Mouse (Mus musculus) urinary bladder, adult 18-20 months (tissue): ENCODE data around the gene Rrp1.
"Not testable (repeated sequence)": the region's sequence is repeated elsewhere in the genome, so short reads cannot be mapped to it uniquely, and the experiment has no call there.

ENCODE experiments used
- DNase-seq, 2 experiments: peaks; one replicate each; pipeline ENCODE4 v3.0.0; 2022; ENCODE audit warnings: low spot score in 2 of 2, mixed read lengths in 2 of 2

Gene Rrp1

DNA sequence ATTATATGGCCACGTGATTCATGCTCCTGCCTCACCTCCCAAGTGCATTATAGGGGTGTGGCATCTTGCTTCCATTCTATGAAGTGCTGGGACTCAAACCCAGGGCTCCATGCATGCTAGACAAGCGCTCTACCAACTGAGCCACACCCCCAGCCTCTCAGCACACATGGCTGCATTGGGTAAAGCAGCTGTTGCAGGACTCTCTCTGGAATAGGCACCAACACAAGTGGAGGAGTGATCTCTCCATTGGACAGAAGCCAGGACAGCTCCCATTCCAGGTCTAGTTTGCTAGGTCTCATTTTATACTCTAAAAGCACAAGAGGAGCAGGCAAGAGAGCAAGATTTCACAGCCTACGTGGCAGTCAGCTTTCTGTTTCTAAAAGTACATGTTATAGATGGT, 29.3 kb downstream of the Rrp1 start:
- DNase-seq = no peak

DNA sequence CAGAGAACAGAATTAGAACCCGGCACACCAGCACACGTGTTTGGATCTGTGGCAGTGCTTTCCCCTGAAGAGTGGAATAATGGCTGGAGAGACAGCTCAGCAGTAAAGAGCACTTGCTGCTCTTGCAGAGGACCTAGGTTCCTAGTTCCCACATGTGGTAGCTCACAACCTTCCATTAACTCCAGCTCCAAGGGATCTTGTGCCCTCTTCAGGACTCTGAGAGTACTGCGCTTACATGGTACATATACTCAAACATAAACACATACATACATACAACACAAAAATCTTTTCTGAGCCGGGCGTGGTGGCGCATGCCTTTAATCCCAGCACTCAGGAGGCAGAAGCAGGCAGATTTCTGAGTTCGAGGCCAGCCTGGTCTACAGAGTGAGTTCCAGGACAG, 34.3 kb downstream of the Rrp1 start:
- DNase-seq = no peak

DNA sequence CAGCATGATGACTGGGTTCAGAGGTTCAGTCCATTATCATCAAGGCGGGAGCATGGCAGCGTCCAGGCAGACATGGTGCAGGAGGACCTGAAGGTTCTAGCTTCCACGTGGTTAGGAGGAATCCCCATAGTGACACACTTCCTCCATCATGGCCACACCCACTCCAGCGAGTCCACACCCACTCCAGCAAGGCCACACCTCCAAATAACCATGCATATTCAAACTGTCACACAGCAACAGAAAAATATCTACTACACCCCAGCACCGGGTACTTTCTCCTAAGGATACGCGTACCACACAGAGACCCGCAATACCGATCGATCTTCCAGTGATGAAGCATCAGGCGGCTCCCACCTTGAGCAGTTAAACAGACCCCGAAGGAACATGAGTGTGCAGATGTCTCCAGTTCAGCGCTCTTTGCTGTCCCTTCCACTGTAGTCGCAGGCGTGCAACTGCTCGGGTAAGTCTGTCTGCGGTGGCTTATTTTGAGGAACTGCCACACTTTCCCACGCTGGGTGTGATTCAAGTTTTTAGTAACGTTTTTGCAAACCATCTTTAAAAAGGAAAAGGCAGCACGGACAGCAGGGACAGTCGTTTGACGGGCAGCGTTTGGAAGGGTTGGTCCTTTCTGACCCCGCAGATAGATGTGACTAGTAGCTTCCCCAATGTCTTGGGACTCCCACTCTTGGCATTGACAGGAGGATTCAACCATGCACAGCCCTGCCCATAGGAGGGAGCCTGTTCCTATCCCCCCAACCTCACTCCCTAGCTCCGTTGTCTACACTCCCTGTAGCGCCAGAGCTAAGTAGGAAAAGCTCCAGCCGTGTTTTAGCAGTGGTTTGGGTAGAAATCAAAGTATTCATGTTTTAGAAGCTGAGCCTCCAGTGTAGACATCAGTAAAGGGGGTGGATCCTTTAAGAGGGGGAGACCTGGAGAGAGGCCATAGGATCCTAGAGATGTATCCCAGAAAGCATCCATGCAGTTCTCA, 39.9 kb downstream of the Rrp1 start:
- no peak for DNase-seq

DNA sequence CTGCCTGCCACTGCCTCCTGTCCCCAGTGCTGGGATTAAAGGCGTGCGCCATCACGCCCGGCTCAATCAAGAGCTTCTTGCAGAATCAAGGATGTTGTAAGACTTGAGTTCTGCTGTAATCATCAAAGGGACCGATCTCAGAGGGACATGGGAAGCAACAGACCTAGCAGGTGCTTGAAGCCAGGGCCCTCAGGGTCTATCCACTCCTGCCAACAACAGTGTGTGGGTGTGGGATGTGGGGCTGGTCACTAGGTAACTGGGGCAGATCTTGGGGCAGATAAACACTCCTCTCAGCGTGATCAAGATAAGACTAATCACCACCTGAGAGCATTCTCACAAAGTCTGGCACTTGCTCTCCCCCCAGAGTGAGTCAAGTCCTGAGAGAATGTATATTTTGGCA, 41.1 kb downstream of the Rrp1 start:
- no peak for DNase-seq

DNA sequence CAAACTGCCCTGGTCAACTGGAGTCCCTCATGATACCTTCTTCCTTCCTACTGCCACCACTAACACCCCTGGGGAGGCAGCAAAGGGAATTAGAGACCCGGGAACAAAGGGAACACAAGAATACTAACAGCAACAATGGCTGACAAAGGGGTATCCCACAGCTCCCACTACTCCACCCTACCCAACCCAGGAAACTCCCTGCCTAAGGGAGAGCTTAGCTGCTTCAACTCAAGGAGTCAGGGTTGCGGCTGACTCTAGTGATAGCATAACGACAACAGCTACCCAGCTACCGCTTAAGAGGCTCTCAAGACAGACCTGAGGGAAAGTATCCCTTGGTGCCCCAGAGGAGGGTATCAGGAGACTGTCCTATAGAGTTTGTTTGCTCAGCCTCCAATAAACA, 45.3 kb downstream of the Rrp1 start:
- no peak for DNase-seq

DNA sequence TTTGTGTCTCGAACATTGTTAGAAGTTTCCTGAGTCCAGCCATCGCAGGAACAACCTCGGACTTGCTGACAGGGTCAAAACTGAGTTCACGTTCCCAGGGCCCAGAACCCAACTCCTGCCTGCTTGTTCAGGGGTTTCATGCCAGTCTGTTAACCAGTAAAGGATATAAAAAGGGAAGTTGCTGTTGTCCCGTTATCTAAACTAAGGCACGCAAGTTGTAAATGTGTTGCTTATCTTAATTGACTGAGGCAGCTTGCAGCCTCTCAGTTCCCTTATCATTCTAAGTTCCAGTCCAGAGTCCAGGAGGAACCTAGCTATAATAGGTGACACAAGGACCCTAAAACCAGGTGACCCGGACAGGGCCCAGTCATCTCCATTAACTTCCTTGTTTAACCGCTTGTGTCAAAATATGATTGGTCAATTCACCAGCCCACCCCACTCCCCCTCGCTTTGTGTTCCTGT, 46.0 kb downstream of the Rrp1 start:
- DNase-seq = no peak

DNA sequence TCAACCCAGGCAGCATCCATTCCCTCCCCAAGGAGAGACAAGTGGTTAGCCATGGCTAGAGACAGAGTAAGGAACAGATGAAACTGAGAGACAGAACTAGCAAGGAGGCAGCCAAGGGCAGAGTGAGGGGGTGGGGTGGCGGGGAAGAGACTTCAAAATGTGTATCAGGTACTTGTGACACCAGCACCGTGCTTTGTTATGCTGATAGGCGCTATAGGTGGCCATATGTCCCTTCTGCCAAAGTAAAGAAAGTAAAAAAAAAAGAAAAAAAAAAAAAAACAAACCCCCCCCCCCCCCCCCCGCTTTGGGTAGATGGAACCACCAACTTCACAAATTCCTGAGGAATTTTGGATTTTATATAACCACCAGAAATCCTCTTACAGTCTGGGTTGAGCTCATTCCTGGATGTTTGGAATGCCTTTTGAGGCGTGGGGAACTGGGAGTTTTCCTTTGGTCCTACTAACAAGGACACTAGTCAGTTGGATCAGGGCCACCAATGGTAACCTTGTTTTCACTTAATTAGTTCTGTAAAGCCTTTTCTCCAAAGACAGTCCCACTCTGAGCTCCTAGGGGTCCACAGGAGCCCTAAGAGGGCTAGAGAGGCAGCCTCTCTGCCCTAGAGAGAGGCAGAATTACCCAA, 46.5 kb downstream of the Rrp1 start:
- no peak for DNase-seq

DNA sequence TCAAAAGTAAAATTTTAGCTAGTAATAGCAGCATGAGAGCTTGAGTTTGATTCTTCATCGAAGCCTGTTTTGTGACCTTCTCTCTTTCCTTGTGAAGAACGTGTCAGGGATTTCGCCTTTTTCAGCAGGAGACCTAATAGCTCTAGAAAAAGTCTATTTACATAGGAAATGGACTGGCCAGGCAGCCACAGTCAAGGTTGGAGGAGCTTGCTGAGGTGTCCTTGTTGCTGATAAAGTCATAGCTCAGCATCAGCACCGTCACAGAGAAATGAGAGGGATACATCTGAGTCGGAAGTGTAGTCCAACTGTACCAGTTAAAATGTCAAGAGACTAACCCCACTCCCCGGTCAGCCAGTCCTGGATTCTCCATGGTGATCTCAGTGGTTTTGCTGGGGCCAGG, 47.3 kb downstream of the Rrp1 start:
- no peak for DNase-seq

DNA sequence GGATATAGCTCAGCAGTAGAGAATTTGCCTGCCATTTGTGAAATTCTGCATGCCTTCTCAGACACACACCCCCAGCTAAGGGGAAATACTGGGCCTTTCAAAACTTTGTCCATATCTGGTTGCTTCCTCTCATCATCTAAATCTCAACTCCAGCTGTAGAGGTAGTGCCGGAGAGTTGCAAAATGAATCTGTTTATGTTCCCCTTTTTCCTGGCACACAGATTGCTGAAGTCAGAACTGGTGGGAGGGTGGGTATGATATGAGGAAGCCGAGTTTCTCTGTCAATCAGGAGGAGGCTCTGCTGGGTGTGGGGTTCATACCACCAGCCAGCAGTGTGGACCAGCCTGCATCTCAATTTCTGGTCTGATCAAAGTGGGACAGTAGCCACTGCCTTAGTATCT, 48.7 kb downstream of the Rrp1 start:
- DNase-seq = no peak

DNA sequence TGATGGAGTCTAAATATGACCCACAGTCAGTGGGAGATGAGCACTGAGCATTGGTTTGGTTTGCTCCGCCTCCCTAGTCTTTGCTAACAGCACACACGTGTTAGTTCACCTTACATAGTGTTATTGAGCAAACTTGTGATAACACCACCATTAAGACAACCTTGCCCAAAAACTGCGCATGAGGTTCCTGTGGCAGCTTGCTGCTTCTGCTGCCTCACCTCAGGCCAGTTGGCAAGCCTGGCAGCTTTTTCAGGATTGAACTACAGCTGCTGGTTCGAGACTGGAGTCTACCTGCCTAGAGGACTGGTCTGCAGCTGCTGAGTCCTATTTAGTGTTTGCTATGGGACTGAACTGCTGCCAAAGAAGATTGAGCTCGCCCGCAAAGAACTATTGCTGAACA, 49.5 kb downstream of the Rrp1 start:
- no peak for DNase-seq

DNA sequence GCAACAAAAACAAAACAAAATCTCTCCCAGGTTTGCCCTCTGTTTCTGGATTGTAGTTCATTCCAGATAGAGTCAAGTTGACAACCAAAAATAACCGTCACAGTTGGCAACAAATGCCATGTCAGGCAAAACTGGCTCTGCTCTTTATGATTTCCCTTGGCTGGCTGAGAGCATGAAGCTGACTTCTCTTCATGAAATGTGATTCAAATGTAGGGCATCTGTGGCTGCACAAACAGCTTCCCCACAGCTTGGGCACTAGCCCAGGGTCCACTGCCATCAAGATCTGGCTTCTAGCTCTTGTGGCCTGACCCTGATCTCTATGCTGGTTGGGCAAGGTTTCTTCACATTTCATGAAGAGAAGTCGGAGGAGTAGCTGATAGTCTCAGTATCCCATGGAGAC, 50.9 kb downstream of the Rrp1 start:
- no peak for DNase-seq

DNA sequence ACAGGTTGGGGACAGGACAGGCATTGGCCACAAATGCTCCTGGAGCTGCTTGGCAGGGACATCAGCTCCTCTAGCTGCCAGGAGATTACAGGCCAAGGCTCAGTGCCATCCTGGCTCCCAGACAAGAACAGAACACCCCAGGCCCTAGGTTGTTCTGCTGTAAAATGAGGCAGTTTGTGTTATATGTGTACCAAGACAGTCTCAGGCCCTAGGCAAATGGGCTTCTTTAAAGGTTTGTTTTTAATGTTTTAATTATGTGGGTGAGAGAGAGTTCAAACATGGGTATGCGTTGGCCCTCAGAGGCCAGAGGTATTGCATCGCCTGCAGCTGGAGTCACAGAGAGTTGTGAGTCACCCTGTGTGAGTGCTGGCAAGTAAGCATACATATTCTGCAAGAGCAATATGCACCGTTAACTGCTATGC, 52.5 kb downstream of the Rrp1 start:
- no peak for DNase-seq

DNA sequence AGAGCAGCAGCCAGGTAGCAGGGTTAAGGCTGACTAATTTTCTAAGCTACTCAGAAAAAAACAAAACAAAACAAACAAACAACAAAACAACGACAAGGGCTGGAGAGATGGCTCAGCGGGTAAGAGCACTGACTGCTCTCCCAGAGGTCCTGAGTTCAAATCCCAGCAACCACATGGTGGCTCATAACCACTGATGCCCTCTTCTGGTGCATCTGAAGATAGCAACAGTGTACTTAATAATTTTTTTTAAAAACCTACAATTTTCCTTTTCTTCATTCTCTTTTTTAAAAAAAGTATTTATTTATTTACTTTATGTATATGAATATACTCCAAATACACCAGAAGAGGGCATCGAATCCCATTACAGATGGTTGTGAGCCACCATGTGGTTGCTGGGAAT, 53.8 kb downstream of the Rrp1 start:
- DNase-seq = not testable (repeated sequence)

DNA sequence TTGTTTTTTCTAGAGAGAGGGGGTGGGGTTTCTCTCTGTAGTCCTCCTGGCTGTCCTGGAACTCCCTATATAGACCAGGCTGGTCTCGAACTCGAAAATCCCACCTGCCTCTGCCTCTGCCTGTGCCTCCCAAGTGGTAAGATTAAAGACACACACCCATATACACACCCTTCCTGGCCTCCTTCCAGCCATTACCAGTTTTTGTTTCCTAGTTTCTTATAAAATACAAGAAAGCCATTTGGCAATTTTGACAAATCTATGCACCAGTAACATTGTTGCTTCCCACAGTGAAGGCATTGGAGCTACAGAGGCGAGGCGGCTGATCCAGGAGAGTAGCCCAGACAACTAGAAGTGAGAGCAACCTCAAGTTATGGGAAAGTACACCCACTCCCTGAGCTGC, 54.6 kb downstream of the Rrp1 start:
- no peak for DNase-seq

DNA sequence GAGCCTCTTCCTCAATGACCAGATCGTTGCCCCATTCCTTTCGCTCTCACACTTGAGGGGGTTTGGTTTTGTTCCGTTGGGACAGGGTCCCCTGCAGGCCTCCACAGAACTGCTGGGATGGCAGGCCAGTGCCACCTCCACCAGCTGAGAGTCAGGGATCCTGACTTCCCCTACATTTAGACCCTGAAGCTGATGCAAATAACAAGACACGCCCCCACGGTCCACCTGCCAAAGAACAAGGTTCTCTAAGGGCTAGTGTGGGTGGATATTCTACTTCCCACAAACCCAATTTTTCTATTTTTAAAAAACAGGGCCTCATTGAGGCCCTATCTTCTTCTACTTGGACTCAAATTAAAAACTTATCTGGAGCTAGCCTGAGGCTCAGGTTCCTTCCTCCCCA, 55.1 kb downstream of the Rrp1 start:
- no peak for DNase-seq

DNA sequence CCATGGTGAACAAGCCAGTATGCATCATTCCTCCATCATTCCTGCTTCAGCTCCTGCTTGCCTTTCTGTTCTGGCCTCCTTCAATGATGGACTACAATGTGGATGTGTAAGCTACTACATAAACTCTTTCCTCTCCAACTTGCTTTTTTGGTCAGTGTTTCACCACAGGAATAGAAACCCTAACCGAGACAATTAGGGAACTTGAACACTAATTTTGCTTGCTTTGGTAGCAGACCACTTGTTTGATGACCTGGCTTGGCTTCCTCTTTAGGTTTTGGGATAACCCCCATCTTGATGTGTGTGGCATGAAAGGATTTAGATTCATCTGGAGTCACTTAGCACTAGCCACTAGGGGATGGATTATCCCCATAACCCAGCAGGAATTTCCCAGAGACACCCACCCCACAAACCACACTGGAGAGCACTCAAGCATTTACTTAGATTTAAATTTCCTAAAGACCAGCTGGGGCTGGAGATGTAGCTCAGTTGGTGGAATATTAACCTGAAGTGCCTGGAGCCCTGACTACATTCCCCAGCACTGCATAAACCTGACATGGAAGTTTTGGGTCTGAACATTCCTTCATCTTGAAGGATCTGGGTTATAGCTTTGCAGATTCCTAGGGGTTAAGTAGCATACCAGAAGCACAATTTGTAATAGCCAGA, 56.8 kb downstream of the Rrp1 start:
- no peak for DNase-seq

DNA sequence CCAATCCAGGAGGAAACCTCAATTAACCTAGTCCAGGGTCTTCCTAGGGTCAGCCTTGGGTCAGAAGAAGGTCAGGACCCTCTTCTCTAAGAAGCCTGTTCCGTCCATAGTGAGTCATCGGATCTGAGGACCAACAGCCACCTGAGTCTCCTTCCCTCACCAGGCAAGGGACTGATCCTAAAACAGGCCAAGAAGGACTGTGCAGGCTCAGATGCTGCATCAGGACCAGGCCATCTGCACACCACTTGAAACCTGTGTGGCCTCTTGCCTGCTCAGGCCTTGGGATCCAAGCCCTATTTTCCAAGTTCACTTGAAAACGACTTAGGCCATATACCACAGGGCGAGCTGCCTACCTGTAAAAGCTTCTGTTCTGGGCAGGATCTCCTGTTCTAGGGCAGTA, 59.6 kb downstream of the Rrp1 start:
- DNase-seq = no peak

DNA sequence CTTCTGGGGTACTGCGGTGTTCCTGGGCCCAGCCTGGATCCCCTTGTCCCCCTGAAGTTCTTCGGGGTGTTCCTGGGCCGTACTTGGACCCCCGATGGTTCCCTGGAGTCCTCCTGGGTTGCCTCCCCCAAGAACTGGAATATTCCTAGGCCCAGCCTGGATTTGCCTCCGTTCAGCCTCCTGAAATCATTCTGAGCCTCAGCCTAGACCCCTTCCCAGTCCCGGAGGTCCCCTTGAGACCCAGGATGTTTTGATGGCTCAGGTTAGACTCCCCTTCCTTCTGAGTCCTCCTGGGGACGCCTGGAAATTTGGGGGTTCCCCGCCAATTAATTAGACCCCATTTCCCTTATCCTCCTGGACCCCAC, 60.2 kb downstream of the Rrp1 start:
- DNase-seq = no peak

DNA sequence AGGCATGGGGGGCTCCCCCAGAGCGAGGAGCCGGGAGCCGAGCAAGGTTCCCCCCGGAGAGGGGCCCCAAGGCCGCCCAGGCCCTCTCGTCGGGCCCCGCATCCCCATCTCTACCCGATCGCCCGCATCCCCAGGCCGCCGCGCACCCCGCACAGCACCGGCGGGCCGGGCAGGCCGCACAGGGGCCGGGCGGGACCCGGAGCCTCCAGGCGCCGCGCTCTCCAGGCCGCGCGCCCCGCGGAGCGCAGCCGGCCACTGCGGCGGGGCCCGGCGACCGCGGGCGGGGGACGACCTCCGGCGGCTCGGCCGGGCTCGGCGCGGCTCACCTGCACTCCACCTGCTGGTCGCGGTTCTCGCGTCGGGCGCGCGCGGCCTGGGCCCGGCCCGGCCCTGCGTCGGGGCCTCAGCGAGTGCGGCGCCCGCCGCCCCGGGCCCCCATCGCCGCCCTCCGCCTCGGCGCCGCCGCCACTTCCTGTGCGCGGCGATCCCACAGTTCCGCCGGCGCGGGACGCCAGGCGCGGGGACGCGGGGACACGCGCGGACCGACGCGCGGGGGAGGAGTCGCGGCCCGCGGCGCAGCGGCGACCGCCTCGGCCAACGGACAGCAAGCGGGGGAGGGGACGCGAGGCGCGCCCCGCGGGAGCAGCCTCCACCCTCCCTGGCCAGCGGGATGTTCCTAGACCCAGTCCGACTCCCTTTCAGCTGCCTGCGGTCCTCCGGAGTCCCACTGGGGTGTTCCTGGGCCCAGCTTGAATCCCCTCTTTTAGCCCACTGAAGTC, 60.8 kb downstream of the Rrp1 start, which contains the start of gene Agpat3:
Gene Agpat3 (minus strand): TSS at position 603 of the 779 bp plus-strand sequence.
- peak; percentile 39 to 59 for DNase-seq

DNA sequence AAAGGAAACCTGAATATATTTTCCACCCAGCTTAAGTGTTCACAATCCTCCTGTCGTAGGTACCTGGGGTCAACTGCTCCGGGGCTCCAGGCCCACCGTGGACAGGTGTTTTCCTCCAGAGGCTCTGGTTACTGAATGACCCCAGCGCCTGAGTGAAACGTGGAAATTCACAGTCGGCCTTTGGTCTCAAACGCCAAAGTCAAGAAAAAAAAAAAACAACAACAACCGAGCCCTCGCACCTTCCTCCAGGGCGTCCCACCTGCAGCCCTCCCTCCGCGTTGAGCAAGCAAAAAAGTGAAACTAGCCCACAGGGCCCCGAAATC, 61.3 kb downstream of the Rrp1 start:
- peak in 1 of 2 experiments; percentile 26 for DNase-seq

DNA sequence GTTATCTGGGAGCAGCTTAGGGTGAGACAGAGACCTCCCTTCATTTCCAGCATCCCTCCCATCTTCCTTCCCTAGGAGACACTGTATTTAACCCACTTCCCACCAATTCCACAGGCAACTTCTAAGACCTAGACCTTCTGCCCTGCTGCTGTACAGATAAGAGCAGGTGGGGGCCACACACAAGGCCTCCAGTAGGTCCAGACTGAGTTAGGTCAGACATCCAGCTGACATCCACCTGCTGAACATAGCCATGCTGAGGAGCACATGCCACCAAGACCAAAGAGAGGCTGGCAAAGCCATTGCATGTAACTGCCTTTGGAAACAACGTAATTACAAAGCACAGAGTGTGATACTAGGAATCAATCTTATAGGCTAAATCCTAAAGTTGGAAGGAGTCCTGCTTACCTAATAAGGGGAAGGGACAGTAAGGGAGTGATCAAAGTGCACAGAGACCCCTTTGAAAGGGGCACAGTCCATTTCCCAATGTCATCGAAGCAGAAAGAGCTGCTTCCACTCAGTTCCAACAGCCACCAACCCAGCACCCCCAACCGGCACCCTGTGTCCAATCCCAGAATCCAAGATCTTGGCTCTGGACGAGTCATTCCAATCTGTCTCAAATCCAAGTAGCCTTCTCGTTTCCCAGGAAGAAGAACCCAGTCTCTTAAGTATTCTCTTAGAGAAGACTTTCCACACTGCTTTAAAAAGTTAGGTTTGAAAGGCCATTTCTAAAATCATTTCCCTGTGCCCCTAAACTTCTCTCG, 61.9 kb downstream of the Rrp1 start:
- DNase-seq = no peak
